Mouse (Mus musculus): ENCODE measurements around the gene Gcfc2.

Gcfc2 gene

DNA sequence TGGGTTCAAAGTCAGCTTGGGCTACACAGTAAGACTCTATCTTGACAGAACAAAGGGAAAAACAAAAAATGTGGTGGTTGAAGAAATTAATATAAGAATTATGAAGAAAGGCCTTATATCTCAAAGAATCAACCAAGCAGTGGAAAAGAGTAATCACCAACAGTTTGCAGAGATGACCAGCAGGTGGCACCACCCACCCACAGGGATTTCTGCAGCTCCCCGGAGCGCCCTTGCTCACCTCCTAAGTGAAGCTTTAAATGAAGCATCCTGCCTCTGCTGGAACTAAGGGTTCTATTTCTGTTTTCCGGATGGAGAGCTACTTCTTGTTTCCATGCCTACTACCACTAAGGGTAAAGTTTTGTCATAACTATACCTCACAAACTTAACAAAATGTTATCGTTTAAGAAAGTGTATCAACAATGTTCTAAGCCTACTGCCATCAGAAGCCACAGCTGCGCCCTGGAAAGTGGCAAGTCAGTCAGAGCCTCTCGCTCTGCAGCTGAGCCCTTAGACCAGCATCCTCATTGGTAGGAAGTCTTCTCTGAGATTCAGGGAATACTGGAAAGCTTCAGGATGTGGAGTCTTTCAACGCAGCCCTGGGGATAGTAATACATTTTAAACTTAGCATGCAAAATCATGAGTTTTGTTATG, 52.6 kb downstream of the Gcfc2 start:
- DNase-seq (ENCODE audit: low spot score in 2 of 2), result peak; percentile 25 to 51

DNA sequence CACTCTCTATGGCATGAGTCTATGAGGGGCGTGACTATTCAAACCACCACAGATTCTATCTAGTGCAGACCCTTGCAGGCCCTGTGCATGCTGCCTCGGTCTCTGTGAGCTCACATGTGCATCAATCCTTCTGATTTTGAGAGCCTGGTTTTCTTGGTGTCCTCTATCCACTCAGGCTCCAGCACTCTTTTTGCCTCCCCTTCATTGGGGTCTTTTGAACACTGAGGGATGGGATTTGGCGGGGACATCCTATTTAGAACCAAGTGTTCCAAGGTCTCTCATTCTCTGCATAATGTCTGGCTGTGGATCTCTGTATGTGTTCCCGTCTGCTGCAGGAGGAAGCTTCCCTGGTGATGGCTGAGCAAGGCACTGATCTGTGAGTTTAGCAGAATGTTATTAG, 55.8 kb downstream of the Gcfc2 start:
- DNase-seq (ENCODE audit: low spot score in 2 of 2), result no peak

DNA sequence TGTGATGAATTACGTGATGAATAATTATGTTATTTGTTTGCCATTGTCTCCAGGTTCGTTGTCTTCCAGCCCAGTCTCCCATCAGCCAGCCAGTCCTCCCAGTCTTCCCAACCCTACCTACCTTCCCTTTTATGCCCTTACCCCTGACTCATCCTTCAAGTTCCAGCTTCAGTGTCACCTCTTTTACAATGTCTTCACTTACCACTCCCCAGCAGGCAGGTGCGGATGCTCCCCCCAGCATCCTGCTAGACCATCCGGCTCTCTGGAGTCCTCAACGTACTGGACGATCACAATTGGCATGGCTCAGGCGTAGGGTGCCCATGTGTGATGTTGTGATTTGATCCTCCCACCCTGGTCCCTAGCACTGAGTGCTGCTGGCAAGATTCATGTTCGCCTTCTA, 62.7 kb downstream of the Gcfc2 start:
- no peak for DNase-seq (ENCODE audit: low spot score in 2 of 2)

GRCm38 (mm10) chr6:81986599-81986998, 63.1 kb downstream of the Gcfc2 start:
- DNase-seq (ENCODE audit: low spot score in 2 of 2), result no peak

DNA sequence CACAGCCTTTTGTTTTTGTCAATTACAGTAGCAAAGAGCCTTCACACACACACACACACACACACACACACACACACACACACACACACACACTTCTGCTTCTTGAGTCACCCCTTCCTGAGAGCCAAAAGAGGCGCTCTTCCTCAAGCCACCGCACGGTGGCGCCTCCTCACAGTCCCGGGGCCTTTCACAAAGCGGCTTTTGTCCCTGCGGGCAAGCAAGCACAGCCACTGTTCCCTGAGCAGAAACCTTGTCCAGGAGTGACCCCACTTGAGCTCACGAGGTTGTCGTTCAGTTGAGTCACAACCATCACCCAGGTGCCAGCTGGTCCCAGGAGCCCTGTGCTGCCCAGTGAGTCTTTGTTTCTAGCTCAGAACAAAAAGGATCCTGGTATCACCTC, 63.5 kb downstream of the Gcfc2 start:
- DNase-seq (ENCODE audit: low spot score in 2 of 2), result peak; percentile 38 to 56

DNA sequence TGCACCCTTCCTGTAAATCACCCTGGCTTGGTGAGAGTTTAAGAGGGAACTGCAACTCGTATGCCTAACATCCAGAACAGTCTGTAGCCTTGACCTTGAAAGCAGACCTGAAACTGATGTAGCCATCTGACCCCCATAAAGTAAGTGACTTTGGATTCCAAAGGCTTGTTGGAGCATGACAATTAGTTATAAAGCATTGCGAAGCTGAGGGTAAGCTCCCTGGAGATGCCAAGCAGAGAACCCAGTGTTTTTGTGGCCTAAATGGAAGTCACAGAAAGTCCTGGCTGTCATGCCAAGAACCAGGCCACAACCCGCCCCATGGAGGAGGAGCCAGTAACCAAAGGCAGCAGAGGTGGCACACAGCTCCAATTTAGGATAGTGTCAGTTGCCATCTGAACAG, 64.1 kb downstream of the Gcfc2 start:
- no peak for DNase-seq (ENCODE audit: low spot score in 2 of 2)

- no peak for DNase-seq (ENCODE audit: low spot score in 2 of 2)
Measured at GRCm38 (mm10) chr6:81988341-81988740, 64.9 kb downstream of the Gcfc2 start.

DNA sequence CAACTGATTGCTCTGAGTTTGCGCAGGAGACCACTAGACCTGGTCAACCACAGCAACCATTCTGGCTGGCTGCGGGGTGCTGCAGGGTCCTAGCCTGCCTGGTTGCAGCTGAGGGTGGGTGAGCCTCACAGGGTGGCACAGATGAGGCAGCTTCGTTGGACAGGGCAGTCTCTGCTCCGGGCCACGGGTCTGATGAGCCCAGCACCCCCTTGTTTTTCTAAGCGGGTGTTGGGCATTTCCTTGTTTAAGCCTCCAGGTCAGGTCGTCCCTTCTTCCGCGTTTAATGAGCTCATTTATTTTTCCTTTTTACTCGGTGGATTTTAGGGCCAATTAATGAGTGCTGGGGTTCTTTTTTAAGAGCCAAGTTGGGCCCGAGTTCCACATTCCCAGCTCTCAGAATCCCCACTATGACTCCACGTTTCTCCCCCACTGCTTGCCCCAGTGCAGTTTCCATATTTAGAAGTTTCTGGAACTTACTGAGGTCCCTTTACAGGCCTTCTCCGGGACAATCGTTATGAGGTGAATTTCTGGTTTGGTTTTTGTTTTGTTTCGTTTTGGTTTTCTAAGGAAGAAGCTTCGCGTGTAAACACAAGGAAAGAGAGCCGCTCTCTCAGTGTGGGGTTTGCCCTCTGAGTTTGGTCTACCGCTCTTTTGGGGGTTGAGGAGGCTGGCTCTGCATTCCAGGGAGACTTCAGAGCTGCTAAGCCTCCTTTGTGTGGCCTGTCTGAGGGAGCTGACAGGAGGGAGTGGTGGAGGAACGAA, 66.8 kb downstream of the Gcfc2 start:
- no peak for DNase-seq (ENCODE audit: low spot score in 2 of 2)

Data from natural killer cell, adult 2 months (primary cell).